Mouse (Mus musculus): ENCODE data around the gene Trim25. TPM values are rescaled to one million over a fixed set of nuclear protein-coding genes. Genes with fewer than 3 reads are reported as not detected.
"Not testable (repeated sequence)": the region's sequence is repeated elsewhere in the genome, so short reads cannot be mapped to it uniquely, and the experiment has no call there.

Gene Trim25
- polyA plus RNA-seq, 1 experiment from 2014 or later: 13.4 TPM

DNA sequence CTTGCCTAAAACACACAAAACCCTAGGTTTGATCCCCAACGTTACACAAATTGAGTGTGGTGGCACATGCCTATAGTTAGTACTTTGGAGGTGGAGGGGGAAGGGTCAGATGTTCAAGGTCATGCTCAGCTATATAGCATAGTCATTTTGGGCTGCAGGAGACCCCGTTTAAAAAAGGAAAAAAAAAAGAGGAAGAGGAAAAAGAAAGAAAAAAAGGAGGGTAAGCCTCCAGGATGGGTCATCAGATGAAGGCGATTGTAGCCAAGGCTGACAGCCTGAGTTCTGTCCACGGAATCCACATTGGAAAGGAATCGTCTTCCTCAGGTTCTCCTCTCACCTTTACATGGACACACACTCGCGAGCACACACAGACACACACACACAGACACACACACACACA lies 4.7 kb upstream of the Trim25 start:
- Histone ChIP-seq H3K27ac (ENCODE audit: low read depth) (no peak overlapping the region), H3K36me3 (ENCODE audit: insufficient read depth) (peaks cover 10% of the 10 kb centered on the region), H3K27me3 (ENCODE audit: insufficient read depth, low read length) (no peaks in the 10 kb centered on the region), H3K4me1 (ENCODE audit: insufficient read depth) (no peaks in the 10 kb centered on the region), H3K9ac (no peak overlapping the region), H3K9me3 (ENCODE audit: low read depth, low read length) (no peaks in the 10 kb centered on the region), H3K4me3 (ENCODE audit: low read depth, low read length) (no peak overlapping the region), H3K4me2 (no peak overlapping the region)
- no peak for DNase-seq
- no peak for ATAC-seq (ENCODE audit: insufficient read depth)
- 79% methylated on average over 7 of the region's 7 CpGs for WGBS
- TF ChIP-seq CTCF (IDR thresholded peaks at IDR 0.05; ENCODE audit: low read depth): no peak

DNA sequence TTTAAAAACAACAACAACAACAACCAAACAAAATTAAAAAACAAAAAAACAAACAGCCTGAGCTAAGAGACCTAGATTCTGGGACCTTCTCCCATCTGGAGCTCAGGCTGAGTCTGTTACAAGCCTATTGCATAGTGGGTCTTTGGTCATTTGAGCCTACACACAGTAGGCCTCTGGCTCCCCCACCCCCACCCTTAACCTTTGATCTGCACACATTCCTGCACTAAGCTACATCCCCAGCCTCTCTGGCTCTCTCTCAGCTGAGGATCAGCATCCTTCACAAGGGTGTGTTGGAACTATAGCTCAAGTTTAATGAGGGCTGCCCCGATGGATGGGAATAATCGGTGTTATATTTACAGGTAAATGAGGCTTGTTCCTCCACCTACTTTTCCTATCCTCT lies 3.6 kb upstream of the Trim25 start:
- no peak for ATAC-seq (ENCODE audit: insufficient read depth)
- no peak for DNase-seq
- no peaks in the 10 kb centered on the region for H3K9me3 ChIP-seq (ENCODE audit: low read depth, low read length)

DNA sequence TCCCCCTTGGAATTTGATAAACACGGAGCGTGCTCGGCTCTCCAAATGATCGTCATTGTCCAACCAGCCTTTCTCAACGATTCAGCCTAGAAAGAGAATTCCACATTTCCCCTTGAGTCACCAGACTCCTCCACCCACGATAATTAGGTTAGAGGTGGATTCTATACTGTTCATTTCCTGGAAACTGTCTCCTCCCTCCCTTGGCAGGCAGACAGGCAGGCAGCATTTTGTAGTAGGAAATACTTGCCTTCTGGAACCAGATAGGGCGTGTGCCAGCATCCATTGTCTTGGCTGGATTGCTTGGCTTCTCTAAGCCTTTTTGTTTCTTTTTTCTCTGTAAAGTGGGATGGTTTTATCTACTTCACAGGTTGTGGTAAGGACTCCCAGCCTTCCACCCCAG lies 2.7 kb upstream of the Trim25 start:
- H3K4me2 ChIP-seq: no peak overlapping the region
- peak; percentile 55 for DNase-seq
- no peak overlapping the region for H3K9ac ChIP-seq
- no peak overlapping the region for H3K4me3 ChIP-seq (ENCODE audit: low read depth, low read length)
- no peaks in the 10 kb centered on the region for H3K9me3 ChIP-seq (ENCODE audit: low read depth, low read length)
- H3K36me3 ChIP-seq (ENCODE audit: insufficient read depth): peaks cover under 1% of the 10 kb centered on the region; the same call in 1 of the 2 replicates
- no peak for ATAC-seq (ENCODE audit: insufficient read depth)
- WGBS: 53% methylated on average over 7 of the region's 7 CpGs
- H3K27ac ChIP-seq (ENCODE audit: low read depth): no peak overlapping the region
- no peak for TF ChIP-seq CTCF (IDR thresholded peaks at IDR 0.05; ENCODE audit: low read depth)
- H3K4me1 ChIP-seq (ENCODE audit: insufficient read depth): no peaks in the 10 kb centered on the region
- no peaks in the 10 kb centered on the region for H3K27me3 ChIP-seq (ENCODE audit: insufficient read depth, low read length)

More for the DNA sequence above, 3.6 kb upstream of the Trim25 start:
- H3K27me3 ChIP-seq (ENCODE audit: insufficient read depth, low read length): no peaks in the 10 kb centered on the region
- WGBS: 79% methylated on average over 2 of the region's 2 CpGs
- no peaks in the 10 kb centered on the region for H3K4me1 ChIP-seq (ENCODE audit: insufficient read depth)
- no peak overlapping the region for H3K4me3 ChIP-seq (ENCODE audit: low read depth, low read length)
- no peak for TF ChIP-seq CTCF (IDR thresholded peaks at IDR 0.05; ENCODE audit: low read depth)
- H3K9ac ChIP-seq: no peak overlapping the region
- no peak overlapping the region for H3K4me2 ChIP-seq
- H3K36me3 ChIP-seq (ENCODE audit: insufficient read depth): peaks cover 9% of the 10 kb centered on the region
- H3K27ac ChIP-seq (ENCODE audit: low read depth): no peak overlapping the region

DNA sequence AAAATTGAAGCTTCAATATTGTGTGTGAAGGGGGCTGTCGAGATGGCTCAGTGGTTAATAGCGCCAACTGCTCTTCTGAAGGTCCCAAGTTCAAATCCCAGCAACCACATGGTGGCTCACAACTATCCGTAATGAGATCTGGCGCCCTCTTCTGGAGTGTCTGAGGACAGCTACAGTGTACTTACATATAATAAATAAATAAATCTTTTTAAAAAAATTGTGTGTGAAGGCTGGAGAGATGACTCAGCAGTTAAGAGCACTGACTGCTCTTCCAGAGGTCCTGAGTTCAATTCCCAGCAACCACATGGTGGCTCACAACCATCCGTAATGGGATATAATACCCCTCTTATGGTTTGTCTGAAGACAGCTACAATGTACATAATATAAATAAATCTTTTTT lies 1.8 kb upstream of the Trim25 start:
- H3K27ac ChIP-seq (ENCODE audit: low read depth); H3K4me1 ChIP-seq (ENCODE audit: insufficient read depth); H3K9me3 ChIP-seq (ENCODE audit: low read depth, low read length); H3K9ac ChIP-seq; H3K4me3 ChIP-seq (ENCODE audit: low read depth, low read length); ATAC-seq (ENCODE audit: insufficient read depth); DNase-seq; H3K4me2 ChIP-seq; H3K27me3 ChIP-seq (ENCODE audit: insufficient read depth, low read length); H3K36me3 ChIP-seq (ENCODE audit: insufficient read depth): not testable (repeated sequence)
- WGBS: 84% methylated on average over 5 of the region's 5 CpGs

DNA sequence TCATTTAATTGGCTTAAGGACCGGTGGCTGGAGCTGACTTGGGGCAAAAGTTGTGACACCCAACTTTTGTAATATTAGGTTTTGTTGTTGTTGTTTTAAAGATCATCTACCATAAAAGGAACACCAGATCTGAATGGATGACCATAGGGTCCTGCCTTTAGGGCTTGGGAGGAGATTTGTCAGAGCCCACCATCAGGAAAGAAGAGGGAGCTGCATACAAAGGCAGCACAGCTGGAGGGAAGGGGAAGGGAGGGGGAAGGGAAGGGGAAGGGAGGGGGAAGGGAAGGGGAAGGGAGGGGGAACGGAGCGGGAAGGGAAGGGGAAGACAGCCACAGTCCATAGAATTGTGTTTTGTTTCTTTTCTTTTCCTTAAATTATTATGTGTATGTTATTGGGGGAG lies 770 bp upstream of the Trim25 start:
- Histone ChIP-seq H3K27me3 (ENCODE audit: insufficient read depth, low read length) (no peaks in the 10 kb centered on the region), H3K4me2 (peak overlapping the region; percentile 80), H3K9ac (no peak overlapping the region), H3K9me3 (ENCODE audit: low read depth, low read length) (no peaks in the 10 kb centered on the region), H3K27ac (ENCODE audit: low read depth) (no peak overlapping the region), H3K4me3 (ENCODE audit: low read depth, low read length) (no peak overlapping the region), H3K4me1 (ENCODE audit: insufficient read depth) (peaks cover 9% of the 10 kb centered on the region; the same call in 1 of the 2 replicates), H3K36me3 (ENCODE audit: insufficient read depth) (no peaks in the 10 kb centered on the region)
- DNase-seq: no peak
- no peak for ATAC-seq (ENCODE audit: insufficient read depth)
- no peak for TF ChIP-seq CTCF (IDR thresholded peaks at IDR 0.05; ENCODE audit: low read depth)
- 29% methylated on average over 3 of the region's 3 CpGs for WGBS

DNA sequence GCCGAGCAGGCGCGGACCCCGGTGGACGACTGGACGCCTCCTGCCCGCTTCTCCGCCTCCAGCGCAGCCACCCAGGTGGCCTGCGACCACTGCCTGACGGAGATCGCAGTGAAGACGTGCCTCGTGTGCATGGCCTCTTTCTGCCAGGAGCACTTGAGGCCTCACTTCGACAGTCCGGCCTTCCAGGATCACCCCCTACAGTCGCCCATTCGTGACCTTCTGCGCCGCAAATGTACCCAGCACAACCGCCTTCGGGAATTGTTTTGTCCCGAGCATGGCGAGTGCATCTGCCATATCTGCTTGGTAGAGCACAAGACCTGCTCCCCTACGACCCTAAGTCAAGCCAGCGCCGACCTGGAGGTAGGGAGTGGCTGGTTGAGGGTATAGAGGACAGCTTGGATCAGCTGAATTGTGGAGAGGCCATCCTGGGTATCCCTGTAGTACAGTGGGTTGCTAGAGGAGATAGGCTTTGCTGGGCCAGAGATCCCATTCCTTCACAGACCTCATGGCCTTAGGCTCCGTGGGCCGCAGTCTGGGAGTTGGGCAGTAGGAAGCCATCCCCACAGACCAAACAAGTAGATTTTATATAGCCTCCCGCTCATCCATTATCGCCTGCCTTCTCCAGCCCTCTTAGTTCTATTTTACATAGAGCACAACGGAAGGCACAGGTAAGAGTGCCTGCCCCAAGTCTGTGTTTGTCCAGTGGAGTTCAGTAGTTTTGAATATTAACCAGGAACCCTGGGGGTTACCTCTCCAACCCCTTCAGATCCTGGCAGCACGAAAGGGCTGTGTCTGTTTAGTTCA lies 749 bp downstream of the Trim25 start:
- Histone ChIP-seq H3K27ac (ENCODE audit: low read depth) (peak overlapping the region; percentile 46; the same call in 1 of the 2 replicates), H3K27me3 (ENCODE audit: insufficient read depth, low read length) (no peaks in the 10 kb centered on the region), H3K36me3 (ENCODE audit: insufficient read depth) (no peaks in the 10 kb centered on the region), H3K4me3 (ENCODE audit: low read depth, low read length) (peak overlapping the region; percentile 65), H3K9me3 (ENCODE audit: low read depth, low read length) (no peaks in the 10 kb centered on the region), H3K9ac (peak overlapping the region; percentile 70), H3K4me2 (peak overlapping the region; percentile 80), H3K4me1 (ENCODE audit: insufficient read depth) (peaks cover 9% of the 10 kb centered on the region; the same call in 1 of the 2 replicates)
- ATAC-seq (ENCODE audit: insufficient read depth) (no peak; the same call in 1 of the 2 replicates), DNase-seq (no peak)
- 20% methylated on average over 33 of the region's 33 CpGs for WGBS
- no peak for TF ChIP-seq CTCF (IDR thresholded peaks at IDR 0.05; ENCODE audit: low read depth)

DNA sequence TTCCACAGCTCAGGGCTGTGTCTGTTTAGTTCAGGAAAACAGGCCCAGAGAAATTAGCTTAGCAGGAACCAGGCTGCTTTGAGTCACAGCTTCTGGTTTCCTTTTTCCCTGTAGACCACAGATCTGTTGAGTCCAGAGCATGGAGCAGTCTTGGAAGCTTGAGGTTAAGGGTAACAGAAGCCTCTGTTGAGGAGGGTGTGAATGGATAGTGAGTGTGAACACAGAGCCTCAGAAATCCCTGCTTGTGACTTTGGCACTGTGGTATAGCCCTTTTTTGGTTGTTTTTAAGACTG lies 1.3 kb downstream of the Trim25 start:
- TF ChIP-seq CTCF (IDR thresholded peaks at IDR 0.05; ENCODE audit: low read depth): no peak
- no peaks in the 10 kb centered on the region for H3K36me3 ChIP-seq (ENCODE audit: insufficient read depth)
- 0 out of 2 replicates have a peak overlapping the region, but pooled peaks have one; percentile 24 for H3K27ac ChIP-seq (ENCODE audit: low read depth)
- no peaks in the 10 kb centered on the region for H3K27me3 ChIP-seq (ENCODE audit: insufficient read depth, low read length)
- H3K9ac ChIP-seq: peak overlapping the region; percentile 70; the same call in 1 of the 2 replicates
- DNase-seq (peak; percentile 22), ATAC-seq (ENCODE audit: insufficient read depth) (no peak)
- peak overlapping the region; percentile 80 for H3K4me2 ChIP-seq
- peaks cover 9% of the 10 kb centered on the region; the same call in 1 of the 2 replicates for H3K4me1 ChIP-seq (ENCODE audit: insufficient read depth)
- H3K9me3 ChIP-seq (ENCODE audit: low read depth, low read length): no peaks in the 10 kb centered on the region
- peak overlapping the region; percentile 65 for H3K4me3 ChIP-seq (ENCODE audit: low read depth, low read length)
